Mouse (Mus musculus): ENCODE measurements around the gene Flcn. TPM values are rescaled to one million over a fixed set of nuclear protein-coding genes. Genes with fewer than 3 reads are reported as not detected.

Flcn gene
- polyA plus RNA-seq, 1 experiment from 2014 or later, result 51.2 TPM

- no peaks in the 10 kb centered on the region for H3K9me3 ChIP-seq (ENCODE audit: control insufficient read depth, low read length)
- peak overlapping the region; percentile 98; the same call in 1 of the 2 replicates for H3K27ac ChIP-seq (ENCODE audit: low read length)
- peak; percentile 20 for ATAC-seq
- H3K27me3 ChIP-seq (replicated peaks; ENCODE audit: control insufficient read depth, insufficient read depth, low read length), result no peaks in the 10 kb centered on the region
- H3K36me3 ChIP-seq (ENCODE audit: control insufficient read depth, insufficient read depth), result no peaks in the 10 kb centered on the region
- WGBS, result 1% methylated on average over 15 of the region's 15 CpGs
- peak overlapping the region; percentile 57 for H3K4me3 ChIP-seq (replicated peaks; ENCODE audit: low read length)
- peaks cover 11% of the 10 kb centered on the region for H3K4me1 ChIP-seq (replicated peaks; ENCODE audit: control insufficient read depth, insufficient read depth, low read length)
- H3K9ac ChIP-seq (replicated peaks; ENCODE audit: low read depth, low read length), result peak overlapping the region; percentile 93
- peak overlapping the region; percentile 75 for H3K4me2 ChIP-seq (ENCODE audit: low read length)
Observed at GRCm38 (mm10) chr11:59809071-59809669, 646 bp downstream of the Flcn start.

- H3K27ac ChIP-seq (ENCODE audit: low read length), result no peak overlapping the region
- peak overlapping the region; percentile 57 for H3K4me3 ChIP-seq (replicated peaks; ENCODE audit: low read length)
- H3K36me3 ChIP-seq (ENCODE audit: control insufficient read depth, insufficient read depth), result no peaks in the 10 kb centered on the region; the same call in 1 of the 2 replicates
- no peak for ATAC-seq
- H3K4me1 ChIP-seq (replicated peaks; ENCODE audit: control insufficient read depth, insufficient read depth, low read length), result peaks cover 11% of the 10 kb centered on the region
- 68% methylated on average over 14 of the region's 14 CpGs for WGBS
- peak overlapping the region; percentile 93; the same call in 1 of the 2 replicates for H3K9ac ChIP-seq (replicated peaks; ENCODE audit: low read depth, low read length)
- peak overlapping the region; percentile 75 for H3K4me2 ChIP-seq (ENCODE audit: low read length)
- no peaks in the 10 kb centered on the region for H3K27me3 ChIP-seq (replicated peaks; ENCODE audit: control insufficient read depth, insufficient read depth, low read length)
- no peaks in the 10 kb centered on the region for H3K9me3 ChIP-seq (ENCODE audit: control insufficient read depth, low read length)
Observed at GRCm38 (mm10) chr11:59808170-59808960, 1.5 kb downstream of the Flcn start.

- Histone ChIP-seq H3K4me2 (ENCODE audit: low read length) (no peak overlapping the region), H3K27me3 (replicated peaks; ENCODE audit: control insufficient read depth, insufficient read depth, low read length) (no peaks in the 10 kb centered on the region), H3K4me1 (replicated peaks; ENCODE audit: control insufficient read depth, insufficient read depth, low read length) (peaks cover 9% of the 10 kb centered on the region), H3K4me3 (replicated peaks; ENCODE audit: low read length) (no peak overlapping the region), H3K9ac (replicated peaks; ENCODE audit: low read depth, low read length) (no peak overlapping the region), H3K9me3 (ENCODE audit: control insufficient read depth, low read length) (no peaks in the 10 kb centered on the region), H3K27ac (ENCODE audit: low read length) (no peak overlapping the region), H3K36me3 (ENCODE audit: control insufficient read depth, insufficient read depth) (peaks cover 11% of the 10 kb centered on the region)
- no peak for ATAC-seq
- 98% methylated on average over 2 of the region's 2 CpGs for WGBS
Observed at GRCm38 (mm10) chr11:59805656-59806055, 4.2 kb downstream of the Flcn start.

- Histone ChIP-seq H3K4me2 (ENCODE audit: low read length) (no peak overlapping the region), H3K27me3 (replicated peaks; ENCODE audit: control insufficient read depth, insufficient read depth, low read length) (no peaks in the 10 kb centered on the region), H3K9ac (replicated peaks; ENCODE audit: low read depth, low read length) (no peak overlapping the region), H3K4me3 (replicated peaks; ENCODE audit: low read length) (no peak overlapping the region), H3K4me1 (replicated peaks; ENCODE audit: control insufficient read depth, insufficient read depth, low read length) (peaks cover 9% of the 10 kb centered on the region), H3K27ac (ENCODE audit: low read length) (no peak overlapping the region), H3K36me3 (ENCODE audit: control insufficient read depth, insufficient read depth) (peaks cover 15% of the 10 kb centered on the region), H3K9me3 (ENCODE audit: control insufficient read depth, low read length) (no peaks in the 10 kb centered on the region)
- ATAC-seq, result no peak
- WGBS, result 92% methylated on average over 1 of the region's 1 CpGs
Observed at GRCm38 (mm10) chr11:59805256-59805655, 4.6 kb downstream of the Flcn start.

GRCm38 (mm10) chr11:59804409-59805110 is 5.3 kb downstream of the Flcn start:
- Histone ChIP-seq H3K4me3 (replicated peaks; ENCODE audit: low read length) (no peak overlapping the region), H3K9me3 (ENCODE audit: control insufficient read depth, low read length) (no peaks in the 10 kb centered on the region), H3K36me3 (ENCODE audit: control insufficient read depth, insufficient read depth) (peaks cover 21% of the 10 kb centered on the region), H3K4me1 (replicated peaks; ENCODE audit: control insufficient read depth, insufficient read depth, low read length) (peaks cover 9% of the 10 kb centered on the region), H3K4me2 (ENCODE audit: low read length) (no peak overlapping the region), H3K27me3 (replicated peaks; ENCODE audit: control insufficient read depth, insufficient read depth, low read length) (no peaks in the 10 kb centered on the region), H3K27ac (ENCODE audit: low read length) (no peak overlapping the region), H3K9ac (replicated peaks; ENCODE audit: low read depth, low read length) (no peak overlapping the region)
- ATAC-seq, result no peak
- WGBS, result 93% methylated on average over 22 of the region's 22 CpGs

GRCm38 (mm10) chr11:59803516-59803915 is 6.3 kb downstream of the Flcn start:
- H3K9me3 ChIP-seq (ENCODE audit: control insufficient read depth, low read length), result no peaks in the 10 kb centered on the region
- H3K36me3 ChIP-seq (ENCODE audit: control insufficient read depth, insufficient read depth), result peaks cover 31% of the 10 kb centered on the region
- H3K27ac ChIP-seq (ENCODE audit: low read length), result no peak overlapping the region
- no peak for ATAC-seq
- H3K27me3 ChIP-seq (replicated peaks; ENCODE audit: control insufficient read depth, insufficient read depth, low read length), result no peaks in the 10 kb centered on the region
- whole genome bisulfite sequencing, result 92% methylated on average over 14 of the region's 14 CpGs
- H3K4me3 ChIP-seq (replicated peaks; ENCODE audit: low read length), result no peak overlapping the region
- peaks cover 2% of the 10 kb centered on the region for H3K4me1 ChIP-seq (replicated peaks; ENCODE audit: control insufficient read depth, insufficient read depth, low read length)
- no peak overlapping the region for H3K4me2 ChIP-seq (ENCODE audit: low read length)
- no peak overlapping the region for H3K9ac ChIP-seq (replicated peaks; ENCODE audit: low read depth, low read length)

GRCm38 (mm10) chr11:59801881-59802280 is 7.9 kb downstream of the Flcn start:
- H3K27ac ChIP-seq (ENCODE audit: low read length), result no peak overlapping the region
- 96% methylated on average over 8 of the region's 8 CpGs for WGBS
- no peaks in the 10 kb centered on the region for H3K9me3 ChIP-seq (ENCODE audit: control insufficient read depth, low read length)
- H3K27me3 ChIP-seq (replicated peaks; ENCODE audit: control insufficient read depth, insufficient read depth, low read length), result no peaks in the 10 kb centered on the region
- no peak overlapping the region for H3K4me3 ChIP-seq (replicated peaks; ENCODE audit: low read length)
- no peak for ATAC-seq
- no peaks in the 10 kb centered on the region for H3K4me1 ChIP-seq (replicated peaks; ENCODE audit: control insufficient read depth, insufficient read depth, low read length)
- H3K36me3 ChIP-seq (ENCODE audit: control insufficient read depth, insufficient read depth), result peaks cover 42% of the 10 kb centered on the region
- no peak overlapping the region for H3K9ac ChIP-seq (replicated peaks; ENCODE audit: low read depth, low read length)
- no peak overlapping the region for H3K4me2 ChIP-seq (ENCODE audit: low read length)

GRCm38 (mm10) chr11:59800412-59800811 is 9.4 kb downstream of the Flcn start:
- Histone ChIP-seq H3K4me3 (replicated peaks; ENCODE audit: low read length) (no peak overlapping the region), H3K36me3 (ENCODE audit: control insufficient read depth, insufficient read depth) (peaks cover 47% of the 10 kb centered on the region), H3K9me3 (ENCODE audit: control insufficient read depth, low read length) (no peaks in the 10 kb centered on the region), H3K9ac (replicated peaks; ENCODE audit: low read depth, low read length) (no peak overlapping the region), H3K27ac (ENCODE audit: low read length) (no peak overlapping the region), H3K27me3 (replicated peaks; ENCODE audit: control insufficient read depth, insufficient read depth, low read length) (no peaks in the 10 kb centered on the region), H3K4me1 (replicated peaks; ENCODE audit: control insufficient read depth, insufficient read depth, low read length) (no peaks in the 10 kb centered on the region), H3K4me2 (ENCODE audit: low read length) (no peak overlapping the region)
- ATAC-seq, result no peak
- 95% methylated on average over 10 of the region's 10 CpGs for WGBS

- H3K4me2 ChIP-seq (ENCODE audit: low read length), result no peak overlapping the region
- H3K9ac ChIP-seq (replicated peaks; ENCODE audit: low read depth, low read length), result no peak overlapping the region
- no peak overlapping the region for H3K27ac ChIP-seq (ENCODE audit: low read length)
- H3K4me3 ChIP-seq (replicated peaks; ENCODE audit: low read length), result no peak overlapping the region
- peaks cover 41% of the 10 kb centered on the region for H3K36me3 ChIP-seq (ENCODE audit: control insufficient read depth, insufficient read depth)
- no peaks in the 10 kb centered on the region for H3K27me3 ChIP-seq (replicated peaks; ENCODE audit: control insufficient read depth, insufficient read depth, low read length)
- whole genome bisulfite sequencing, result 91% methylated on average over 6 of the region's 6 CpGs
- no peaks in the 10 kb centered on the region for H3K9me3 ChIP-seq (ENCODE audit: control insufficient read depth, low read length)
- ATAC-seq, result no peak
- H3K4me1 ChIP-seq (replicated peaks; ENCODE audit: control insufficient read depth, insufficient read depth, low read length), result no peaks in the 10 kb centered on the region
Observed at GRCm38 (mm10) chr11:59793390-59793789, 16.4 kb downstream of the Flcn start.
